Mouse (Mus musculus) hematopoietic stem cell, adult 5-6 weeks (primary cell): ENCODE measurements around the gene Mrpl18. TPM values are rescaled to one million over a fixed set of nuclear protein-coding genes. Genes with fewer than 3 reads are reported as not detected.
"Not testable (repeated sequence)": the region's sequence is repeated elsewhere in the genome, so short reads cannot be mapped to it uniquely, and the experiment has no call there.

Experiments
- ATAC-seq, 2 experiments: fragments of 125-278 bp in 1 of 2; replicated peaks in 1 of 2; 2 replicates each; pipeline ENCODE4 v1.8.0; 2016 to 2017; ENCODE audit warnings: inconsistent platforms in 2 of 2, mild to moderate bottlenecking in 2 of 2, moderate number of reproducible peaks in 2 of 2, low read depth in 1 of 2, moderate TSS enrichment in 1 of 2; ENCODE audit not compliant: low FRiP score in 2 of 2, poor library complexity in 2 of 2, severe bottlenecking in 2 of 2, insufficient read depth in 1 of 2, low TSS enrichment in 1 of 2
- total RNA-seq: library from RNA; stranded (forward); fragments of 172-1452, 232-1000 nt; gene quantifications from 2 replicates; pipeline ENCODE4 v1.2.3, GENCODE M21; 2017

Mrpl18 gene
- total RNA-seq, 1 experiment from 2014 or later: 167 TPM

DNA sequence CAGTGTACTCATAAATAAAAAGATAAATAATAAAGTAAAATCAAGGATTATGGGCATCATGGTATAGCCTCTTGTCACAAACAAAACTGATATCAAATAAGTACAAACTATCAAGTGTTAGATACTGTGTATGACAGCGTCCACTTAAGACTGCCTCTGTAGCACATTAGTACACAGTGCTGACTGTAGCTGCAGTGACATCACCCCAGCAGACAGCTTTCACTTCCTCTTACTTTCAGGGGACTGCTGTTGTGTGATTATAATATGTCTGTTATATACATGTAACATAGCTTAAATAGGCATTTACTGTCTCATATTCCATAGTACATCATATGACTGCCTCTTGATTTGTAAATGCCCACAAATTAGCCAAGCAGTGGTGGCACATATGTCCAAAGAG, 4.9 kb upstream of the Mrpl18 start:
- no peak for ATAC-seq

GRCm38 (mm10) chr17:12916588-12917380, 639 bp upstream of the Mrpl18 start:
- peak in 1 of 2 experiments; percentile 36; a peak in 2 of 4 replicates for ATAC-seq

DNA sequence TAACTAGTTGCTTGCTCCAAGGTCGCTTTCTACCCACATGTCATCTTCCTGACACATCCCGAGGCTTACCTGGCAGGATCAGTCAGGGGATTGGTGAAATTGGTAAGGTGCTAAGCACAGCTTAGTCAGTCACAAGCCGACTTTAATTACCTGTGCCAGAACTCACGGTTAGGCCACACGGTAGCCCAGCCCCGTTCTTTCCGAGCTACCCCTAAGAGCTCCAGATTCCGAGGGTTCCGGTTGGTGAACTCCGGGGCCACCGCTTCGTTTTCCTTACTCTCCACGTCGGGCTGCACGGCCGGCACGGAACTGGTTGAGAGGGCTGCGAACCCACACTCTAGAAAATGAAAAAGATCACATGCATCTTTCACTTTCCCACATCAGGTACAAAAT, 661 bp downstream of the Mrpl18 start, which contains the start of gene Tcp1:
TSS of gene Tcp1 (plus strand) at position 214 of the 393 bp plus-strand sequence.
- peak; percentile 5 to 12; a peak in 3 of 4 replicates for ATAC-seq

DNA sequence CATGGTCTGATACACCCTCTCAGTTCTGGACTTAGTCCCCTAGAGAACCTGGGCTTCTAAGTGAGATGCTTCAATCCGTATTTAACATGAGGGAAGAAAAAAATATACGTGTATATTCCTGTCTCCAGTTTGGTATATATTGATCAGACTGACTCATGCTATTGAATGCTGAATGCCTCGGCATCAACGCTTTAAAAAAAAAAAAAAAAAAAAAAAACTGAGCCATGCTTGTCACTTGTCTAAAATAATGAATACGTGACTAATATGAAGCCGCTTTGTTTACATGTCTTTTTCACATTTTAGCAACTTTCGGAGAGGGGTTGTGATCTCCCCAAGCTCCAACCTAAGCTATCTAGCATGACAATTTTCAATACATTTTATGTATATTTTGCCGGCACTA, 5.8 kb downstream of the Mrpl18 start:
- ATAC-seq: no peak

GRCm38 (mm10) chr17:12909361-12910280, 6.5 kb downstream of the Mrpl18 start, which contains the start of gene Pnldc1:
TSS of gene Pnldc1 (minus strand) at chr17:12910230.
- ATAC-seq: no peak

- ATAC-seq: no peak
Observed at GRCm38 (mm10) chr17:12906436-12906835, 9.7 kb downstream of the Mrpl18 start.

- no peak for ATAC-seq
Observed at GRCm38 (mm10) chr17:12905810-12906209, 10.3 kb downstream of the Mrpl18 start.

DNA sequence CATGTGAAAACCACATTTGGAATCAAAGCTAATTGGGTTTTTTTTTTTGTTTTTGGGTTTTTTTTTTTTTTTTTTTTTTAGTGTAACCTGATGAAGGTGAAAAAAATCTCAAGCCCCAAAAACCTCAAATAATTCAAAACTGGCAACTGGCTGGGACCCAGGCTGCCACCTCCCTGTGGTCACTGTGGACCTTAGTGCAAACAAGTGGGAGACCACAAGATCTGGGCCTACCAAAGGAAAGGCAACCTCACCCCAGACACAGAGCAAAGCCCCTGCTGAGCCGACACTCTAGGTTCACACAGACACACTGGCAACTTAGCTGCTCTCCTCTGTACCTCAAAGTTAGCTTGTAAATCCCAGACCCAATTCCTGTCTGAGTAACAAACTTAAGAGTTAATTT, 11.8 kb downstream of the Mrpl18 start:
- ATAC-seq: peak; percentile 68 to 75

- ATAC-seq: no peak
Observed at GRCm38 (mm10) chr17:12903372-12904333, 12.5 kb downstream of the Mrpl18 start.

DNA sequence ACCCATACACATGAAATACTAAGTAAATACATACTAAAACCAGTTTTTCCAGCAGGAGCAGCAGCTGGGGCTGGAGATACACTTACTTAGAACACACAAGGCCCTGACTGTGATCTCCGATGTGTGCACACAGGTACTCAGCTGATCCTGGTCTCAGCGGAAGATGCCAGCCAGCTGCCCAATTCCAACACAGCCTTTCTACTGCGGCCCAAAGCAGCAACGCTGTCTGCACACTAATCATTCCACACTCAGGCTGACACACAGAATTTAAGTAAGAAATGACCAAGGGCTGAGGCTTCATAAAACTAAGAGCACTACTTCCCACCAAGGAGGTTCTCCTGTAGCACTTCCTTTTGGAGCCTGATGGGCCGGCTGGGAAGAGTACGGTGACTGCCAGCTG, 13.9 kb downstream of the Mrpl18 start:
- no peak for ATAC-seq

- ATAC-seq: not testable (repeated sequence)
Observed at GRCm38 (mm10) chr17:12898607-12899006, 17.5 kb downstream of the Mrpl18 start.

DNA sequence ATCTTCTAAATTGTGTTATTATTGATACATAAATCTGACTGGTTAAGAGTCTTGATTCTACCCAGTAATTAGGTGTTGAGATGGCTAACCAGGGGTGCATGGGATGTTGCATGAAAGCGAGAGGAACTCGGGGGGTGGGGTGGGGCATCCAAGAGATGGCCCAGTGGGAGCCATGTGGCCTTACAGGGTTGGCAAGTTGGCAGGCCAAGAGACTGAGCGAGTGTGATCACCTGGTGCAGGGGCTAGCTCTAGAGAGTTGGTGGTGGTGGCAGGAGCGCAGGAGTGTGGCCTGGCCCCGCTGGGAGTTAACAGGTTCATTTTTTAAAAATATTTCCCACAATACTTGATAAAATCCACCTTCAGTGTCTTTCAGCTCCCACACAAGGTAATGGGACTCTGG, 18.5 kb downstream of the Mrpl18 start:
- no peak for ATAC-seq

DNA sequence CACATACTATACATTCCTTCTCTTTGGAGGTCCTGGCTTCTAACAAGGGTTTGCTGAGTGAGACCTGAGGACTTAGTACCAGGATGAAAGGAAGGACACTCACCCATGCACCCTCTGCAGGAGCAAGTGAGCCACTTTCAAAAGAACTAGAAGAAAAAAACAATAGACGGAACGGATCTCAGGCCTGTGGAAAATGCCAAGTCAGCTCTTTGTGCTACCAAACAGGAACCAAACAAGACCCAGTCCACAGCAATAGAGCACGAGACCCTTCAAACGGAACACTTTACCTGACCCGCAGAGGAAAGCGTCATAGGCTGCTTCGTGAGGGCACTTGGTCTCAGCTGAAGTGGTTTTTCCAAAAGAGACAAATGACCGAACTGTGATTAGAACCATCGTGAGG, 24.1 kb downstream of the Mrpl18 start:
- no peak for ATAC-seq

GRCm38 (mm10) chr17:12891054-12891453, 25.1 kb downstream of the Mrpl18 start:
- no peak for ATAC-seq

GRCm38 (mm10) chr17:12887021-12887775, 28.9 kb downstream of the Mrpl18 start:
- no peak for ATAC-seq

DNA sequence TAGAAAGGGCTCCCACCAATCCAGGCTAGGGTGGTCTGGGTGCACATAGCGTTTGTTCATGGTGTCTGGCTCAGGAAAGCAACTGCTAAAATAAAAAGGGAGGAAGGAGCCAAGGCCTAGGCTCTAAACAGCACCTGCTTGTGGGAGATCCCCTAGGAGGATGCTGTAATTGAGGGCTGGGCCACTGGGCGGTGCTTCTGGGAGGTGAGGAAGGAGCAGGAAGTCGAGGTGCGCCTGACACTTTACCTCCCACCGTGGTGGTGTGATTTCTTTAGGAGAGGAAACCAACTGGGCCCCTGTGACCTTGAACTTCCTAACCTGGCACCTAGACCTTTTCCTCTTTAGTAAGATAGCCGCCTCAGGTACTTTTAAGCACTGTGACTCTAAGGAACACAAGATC, 29.5 kb downstream of the Mrpl18 start:
- ATAC-seq: peak; percentile 49 to 55; a peak in 3 of 4 replicates
